ENCODE assay signal across 9 mouse cellular contexts in the genomic region with DNA sequence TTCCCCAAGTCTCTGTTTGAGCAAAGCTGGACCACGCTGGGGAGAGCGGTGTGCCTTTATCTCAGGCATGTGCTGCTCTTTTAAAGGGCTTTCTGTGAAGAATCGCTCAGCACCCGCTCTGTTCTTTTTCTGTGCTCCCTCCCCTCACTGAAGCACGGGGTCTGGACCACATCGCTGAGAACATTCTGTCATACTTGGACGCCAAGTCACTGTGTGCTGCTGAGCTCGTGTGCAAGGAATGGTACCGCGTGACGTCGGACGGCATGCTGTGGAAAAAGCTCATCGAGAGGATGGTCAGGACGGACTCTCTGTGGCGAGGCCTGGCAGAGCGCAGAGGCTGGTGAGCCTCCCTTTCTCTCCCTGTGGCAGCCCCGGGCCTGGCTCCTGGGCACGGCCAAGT. TPM values are rescaled to one million over a fixed set of nuclear protein-coding genes. Genes with fewer than 3 reads are reported as not detected.
DNase-seq lines count a peak whose midpoint lies in the region.
"Had no signal": no experiment of that assay in that cellular context is flagged by ENCODE, and none has a peak within 500 bp of the region (broad histone marks: within the 10 kb centered on the region; RNA-seq: fewer than 3 reads in every experiment).

No protein-coding gene starts in this region.

- DNase-seq in layer of hippocampus, adult 18-20 months (ENCODE audit: low spot score in 2 of 2) = peak; percentile 24 to 67
- DNase-seq in layer of hippocampus, adult 9-10 months (ENCODE audit: low spot score) = no peak
- DNase-seq in cerebellum, adult 11 months = peak; percentile 46
- DNase-seq in cerebellum, postnatal 25 days = peak; percentile 70 to 74
- peak; percentile 45 to 52 for DNase-seq in heart, postnatal 10 days
- DNase-seq in adrenal gland, postnatal 4 days (ENCODE audit: low spot score in 2 of 2) = no peak
- no peak for DNase-seq in lung, postnatal 36 days
- no peak for DNase-seq in thymus, postnatal 14 days
- DNase-seq: thymus, postnatal 4 days had no signal

- intact Hi-C loops in heart, postnatal 10 days (cut with DNase I) = no loop called here

RNA-seq across cellular contexts. Expression of gene Poll, which starts 52.8 kb away (rescaled TPM):
- 10 to 100 TPM in 1 of 2 experiments, 1 to 10 TPM in 1; 9.5 to 11.1 TPM for total RNA-seq in layer of hippocampus, adult 18-20 months (2021)
- total RNA-seq in heart, postnatal 10 days (2021) = 1 to 10 TPM; 7.4 to 8.9 TPM
- total RNA-seq in adrenal gland, postnatal 4 days (2021) = 10 to 100 TPM; 11.5 to 12.3 TPM

RNA-seq across cellular contexts. Expression of gene Gm17018, which starts 52.9 kb away (rescaled TPM):
- total RNA-seq in layer of hippocampus, adult 18-20 months (2021) = 10 to 100 TPM; 59.5 to 64.0 TPM
- total RNA-seq in heart, postnatal 10 days (2021) = 10 to 100 TPM; 15.0 to 16.5 TPM
- 10 to 100 TPM; 25.6 to 30.7 TPM for total RNA-seq in adrenal gland, postnatal 4 days (2021)

Comparison
In these comparisons a context has a peak if more than half of its experiments do, and no peak if none do; other contexts are left out.
1. DNase-seq: peak in layer of hippocampus, adult 18-20 months (2 of 2), cerebellum, adult 11 months (single experiment), cerebellum, postnatal 25 days (2 of 2) and heart, postnatal 10 days (2 of 2); none in layer of hippocampus, adult 9-10 months (single experiment), adrenal gland, postnatal 4 days (0 of 2), lung, postnatal 36 days (single experiment) and thymus, postnatal 14 days (single experiment).